Mouse (Mus musculus) natural killer cell, adult 2 months (primary cell): ENCODE measurements around the gene Saa1.
A peak's percentile ranks its signal among the peaks of the same experiment; 100 is the strongest.
"Not testable (repeated sequence)": the region's sequence is repeated elsewhere in the genome, so short reads cannot be mapped to it uniquely, and the experiment has no call there.

Experiments
- DNase-seq, 2 experiments: peaks; one replicate each; pipeline ENCODE4 v3.0.0; 2022; ENCODE audit warnings: low spot score in 2 of 2

The Saa1 gene

DNA sequence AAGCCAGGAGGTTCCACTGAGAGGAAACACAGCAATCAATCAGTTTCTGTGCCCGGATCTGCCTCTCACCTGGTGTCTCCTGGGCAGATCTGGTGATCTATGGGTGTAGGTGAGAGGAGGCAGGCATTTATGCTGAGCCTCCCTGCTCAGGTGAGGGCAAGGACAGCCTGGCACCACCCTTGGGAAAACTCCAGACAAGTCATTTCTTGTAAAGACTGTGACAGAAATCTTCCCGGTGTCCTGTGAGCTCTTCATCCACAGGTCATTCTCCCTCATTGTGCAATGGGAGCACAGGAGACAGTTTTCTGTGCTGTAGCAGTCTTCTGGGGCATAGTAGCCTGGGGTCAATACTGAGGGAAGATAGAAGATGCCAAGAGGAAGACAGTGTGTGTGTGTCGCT, at the start of gene Saa1:
TSS of gene Saa1 (minus strand) at position 101 of the 400 bp plus-strand sequence.
- not testable (repeated sequence) for DNase-seq

GRCm38 (mm10) chr7:46789177-46789849, 46.5 kb upstream of the Saa1 start:
- DNase-seq = no peak

DNA sequence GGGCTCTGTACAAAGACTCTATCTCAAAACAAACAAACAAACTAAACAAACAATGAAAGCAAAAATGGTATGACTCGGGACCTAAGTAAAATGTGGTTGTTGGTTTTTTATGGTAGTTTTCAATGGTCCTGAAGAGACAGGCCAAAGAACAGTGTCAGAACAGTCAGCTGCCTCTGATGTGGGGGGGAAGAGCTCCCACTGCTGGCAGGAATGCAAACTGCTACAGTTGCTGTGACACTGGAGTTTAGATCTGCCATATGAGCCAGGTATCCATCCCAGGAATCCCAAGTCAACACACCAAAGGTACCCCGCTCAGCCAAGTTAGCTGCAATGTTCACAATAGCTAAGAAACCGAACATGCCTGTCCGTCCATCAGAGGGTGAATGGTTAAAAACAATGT, 27.9 kb upstream of the Saa1 start:
- peak in 1 of 2 experiments; percentile 17 for DNase-seq

GRCm38 (mm10) chr7:46768451-46768850, 25.7 kb upstream of the Saa1 start:
- DNase-seq = no peak

- DNase-seq = no peak
Measured at GRCm38 (mm10) chr7:46767371-46767770, 24.6 kb upstream of the Saa1 start.

GRCm38 (mm10) chr7:46764672-46765071, 21.9 kb upstream of the Saa1 start:
- DNase-seq = no peak

- no peak for DNase-seq
Measured at GRCm38 (mm10) chr7:46762601-46763000, 19.8 kb upstream of the Saa1 start.

- DNase-seq = no peak
Measured at GRCm38 (mm10) chr7:46761049-46761795, 18.4 kb upstream of the Saa1 start.

DNA sequence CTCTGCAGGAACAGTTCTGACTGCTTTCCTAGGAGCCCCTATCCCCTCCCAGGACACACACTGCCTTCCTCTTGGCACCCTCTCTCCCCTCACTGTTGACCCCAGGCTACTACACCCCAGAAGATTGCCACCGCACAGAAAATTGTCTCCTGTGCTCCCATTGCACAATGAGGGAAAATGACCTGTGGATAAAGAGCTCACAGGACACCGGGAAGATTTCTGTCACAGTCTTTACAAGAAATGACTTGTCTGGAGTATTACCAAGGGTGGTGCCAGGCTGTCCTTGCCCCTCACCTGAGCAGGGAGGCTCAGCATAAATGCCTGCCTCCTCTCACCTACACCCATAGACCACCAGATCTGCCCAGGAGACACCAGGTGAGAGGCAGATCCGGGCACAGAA, 8.7 kb upstream of the Saa1 start, which contains the start of gene Saa2:
TSS of gene Saa2 (plus strand) at position 301 of the 400 bp plus-strand sequence.
- no peak for DNase-seq

DNA sequence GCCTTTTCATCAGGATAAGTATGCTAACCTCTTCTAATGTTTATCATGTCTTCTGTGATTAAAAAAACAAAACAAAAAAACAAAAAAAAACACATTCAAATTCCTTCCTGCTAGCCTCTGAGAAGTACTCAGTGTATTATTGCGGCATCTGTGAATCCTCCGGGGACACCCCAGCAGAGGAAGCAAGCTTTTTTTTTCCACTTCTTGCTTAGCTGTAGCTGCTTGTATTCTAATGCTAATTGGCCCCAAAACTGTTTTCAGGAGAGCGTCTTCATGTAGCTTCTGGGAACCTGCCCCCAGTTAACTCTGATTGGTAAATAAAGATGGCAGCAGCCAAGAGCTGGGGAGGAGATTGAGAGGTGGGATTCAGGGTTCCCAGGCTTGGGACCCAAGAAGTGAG, 5.7 kb upstream of the Saa1 start:
- DNase-seq = no peak

DNA sequence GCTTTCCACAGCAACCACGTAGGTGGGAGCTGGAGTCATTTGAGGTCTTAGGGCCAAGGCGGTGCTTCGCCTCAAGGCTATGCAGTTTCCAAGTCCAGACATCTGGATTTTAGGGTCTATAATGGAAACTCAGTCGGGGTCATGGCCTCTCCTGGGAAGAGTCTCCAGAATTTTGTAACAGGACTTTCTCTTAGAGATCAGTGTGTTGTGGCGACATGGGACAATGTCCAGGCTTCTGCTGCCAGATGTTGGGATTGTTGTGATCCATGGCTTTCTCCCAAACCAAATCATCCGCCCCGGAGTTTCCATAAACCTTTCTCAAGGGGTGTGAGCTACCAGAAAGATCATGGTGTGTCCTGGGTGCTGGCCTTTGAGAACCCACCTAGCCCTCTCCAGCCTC, 3.6 kb upstream of the Saa1 start:
- DNase-seq = no peak

DNA sequence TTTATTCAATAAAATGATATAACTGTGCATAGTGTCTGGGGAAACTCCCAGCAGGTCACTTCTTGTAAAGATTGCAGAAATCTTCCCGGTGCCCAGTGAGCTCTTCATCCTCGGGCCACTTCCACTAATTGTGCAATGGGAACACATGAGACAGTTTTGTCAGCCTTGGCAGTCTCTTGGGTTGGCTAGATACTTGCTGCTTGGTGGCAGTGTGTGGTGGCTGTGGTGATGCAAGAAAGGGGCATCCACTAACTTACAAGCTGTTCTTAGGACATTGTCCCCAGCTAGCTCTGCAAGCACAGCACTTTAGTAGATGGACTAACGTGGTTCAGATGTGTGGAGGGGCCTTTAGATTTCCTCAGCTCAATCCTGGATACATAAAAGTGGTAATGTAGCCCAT, 3.0 kb upstream of the Saa1 start:
- DNase-seq = no peak

- DNase-seq = not testable (repeated sequence)
Measured at GRCm38 (mm10) chr7:46740041-46740440, 2.7 kb downstream of the Saa1 start.

DNA sequence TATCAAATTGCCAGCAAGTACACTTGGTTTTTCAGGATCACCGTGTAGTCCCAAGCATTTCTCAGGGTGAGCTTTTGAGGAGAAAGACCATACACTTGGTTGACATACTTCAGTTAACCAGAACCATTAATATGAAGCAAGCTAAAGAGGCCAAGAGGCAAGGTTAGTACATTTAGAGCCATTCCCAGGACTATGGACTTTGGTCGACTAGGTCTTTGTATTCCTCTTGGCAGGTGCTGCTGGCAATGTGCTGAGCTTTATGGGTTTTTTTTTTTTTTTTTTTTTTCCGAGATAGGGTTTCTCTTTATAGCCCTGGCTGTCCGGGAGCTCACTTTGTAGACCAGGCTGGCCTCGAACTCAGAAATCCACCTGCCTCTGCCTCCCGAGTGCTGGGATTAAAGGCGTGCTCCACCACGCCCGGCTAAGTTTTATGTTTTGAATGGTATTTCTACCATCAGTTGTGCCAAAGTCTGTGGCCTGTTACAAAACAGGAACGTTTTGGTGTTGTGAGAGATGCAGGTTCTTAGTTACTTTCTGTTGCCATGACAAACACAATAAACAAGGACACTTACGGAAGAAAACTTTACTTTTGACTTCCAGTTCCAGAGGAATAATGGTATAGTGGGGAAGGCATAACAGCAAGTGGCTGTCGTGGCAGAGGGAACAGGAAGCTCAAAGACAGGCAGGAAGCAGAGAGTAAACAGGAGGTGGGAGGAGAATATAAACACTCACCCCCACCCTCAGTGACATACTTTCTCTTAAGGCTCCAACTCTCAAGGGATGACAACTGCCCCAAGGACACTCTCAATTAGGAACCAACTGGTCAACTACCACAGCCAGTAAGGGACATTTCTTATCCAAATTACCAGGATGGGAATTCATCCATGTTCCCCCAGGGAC, 4.0 kb downstream of the Saa1 start:
- DNase-seq = no peak

DNA sequence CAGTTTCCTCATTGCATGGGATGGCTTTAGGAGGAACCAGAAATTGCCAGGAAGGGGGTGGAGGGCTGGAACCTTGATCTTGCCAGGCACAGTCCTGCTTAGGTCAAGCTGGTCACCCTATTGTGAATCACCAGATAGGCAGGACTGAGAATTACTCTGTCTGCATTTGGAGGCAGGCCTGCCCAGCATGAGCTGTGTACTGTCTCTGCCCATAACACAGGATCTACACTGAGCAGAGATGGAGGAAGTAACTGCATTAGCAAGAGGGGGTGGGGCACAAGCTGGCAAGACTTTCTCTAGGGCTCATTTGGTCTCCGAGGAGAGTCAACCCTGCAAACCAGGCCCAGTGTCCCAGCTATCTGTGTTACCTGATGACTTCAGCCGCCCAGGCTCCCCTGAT, 7.8 kb downstream of the Saa1 start:
- no peak for DNase-seq

- DNase-seq = no peak
Measured at GRCm38 (mm10) chr7:46732458-46732857, 10.3 kb downstream of the Saa1 start, which contains the start of gene Saa4. Gene Saa4 (minus strand): TSS chr7:46732603.

GRCm38 (mm10) chr7:46727584-46727983, 15.2 kb downstream of the Saa1 start:
- no peak for DNase-seq

DNA sequence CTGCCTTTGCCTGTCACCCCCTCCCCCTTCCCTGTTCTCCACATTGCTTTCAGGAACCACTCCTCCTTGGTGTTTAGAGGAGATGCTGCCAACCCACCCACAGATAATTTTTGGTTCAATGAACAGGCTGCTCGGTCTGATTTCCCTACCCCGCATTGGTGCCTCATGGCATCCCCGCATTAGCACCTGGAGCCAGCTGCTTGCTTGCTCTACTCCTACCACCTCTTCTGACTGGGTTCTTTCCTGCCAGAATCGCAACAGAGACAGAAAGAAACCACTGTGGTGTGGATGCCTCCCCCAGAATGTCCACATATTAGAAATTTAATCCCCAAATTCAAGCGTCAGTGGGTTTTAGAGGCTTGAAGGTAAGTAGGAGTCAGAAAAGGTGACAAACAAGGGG, 18.4 kb downstream of the Saa1 start:
- DNase-seq = no peak

- DNase-seq = no peak
Measured at GRCm38 (mm10) chr7:46723849-46724248, 18.9 kb downstream of the Saa1 start.

DNA sequence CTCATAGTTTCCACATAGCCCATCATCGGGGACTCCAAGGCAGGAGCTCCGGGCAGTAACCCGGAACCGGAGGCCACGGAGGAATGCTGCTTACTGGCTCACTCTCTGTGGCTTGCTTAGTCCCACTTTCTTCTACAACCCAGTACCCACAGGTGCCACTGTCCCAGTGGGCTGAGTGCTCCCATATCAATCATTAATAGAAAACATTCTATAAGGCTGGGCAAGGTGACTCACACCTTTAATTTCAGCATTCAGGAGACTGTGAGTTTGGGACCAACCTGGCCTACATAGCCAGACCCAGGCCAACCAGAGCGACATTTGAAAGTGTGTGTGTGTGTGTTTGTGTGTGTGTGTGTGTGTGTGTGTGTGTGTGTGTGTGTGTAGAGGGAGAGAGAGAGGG, 19.4 kb downstream of the Saa1 start:
- no peak for DNase-seq

GRCm38 (mm10) chr7:46720460-46720859, 22.3 kb downstream of the Saa1 start:
- DNase-seq = no peak

DNA sequence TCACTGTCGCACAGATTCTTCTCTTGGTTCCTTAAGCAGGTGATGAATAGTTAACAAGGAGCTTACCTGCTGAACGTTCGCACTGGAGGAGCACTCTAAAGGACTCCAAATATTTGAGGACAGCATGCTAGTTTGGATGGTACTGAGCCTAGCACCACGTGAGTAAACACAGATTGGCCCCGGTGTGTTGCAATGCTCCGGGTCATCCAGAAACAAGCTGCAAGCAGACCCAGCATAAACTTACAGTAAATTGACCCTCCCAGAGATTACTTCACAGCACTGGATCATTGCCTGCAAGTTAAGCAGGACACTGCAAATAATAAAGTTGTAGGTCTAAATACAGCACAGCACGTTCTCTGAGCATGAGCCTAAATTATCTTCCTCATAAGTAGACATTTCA, 23.3 kb downstream of the Saa1 start:
- DNase-seq = no peak
